Mouse (Mus musculus): Measurements from ENCODE around the gene Plpp3. TPM values are rescaled to one million over a fixed set of nuclear protein-coding genes. Genes with fewer than 3 reads are reported as not detected.

Gene Plpp3
- total and polyA plus RNA-seq, 3 experiments: not detected

DNA sequence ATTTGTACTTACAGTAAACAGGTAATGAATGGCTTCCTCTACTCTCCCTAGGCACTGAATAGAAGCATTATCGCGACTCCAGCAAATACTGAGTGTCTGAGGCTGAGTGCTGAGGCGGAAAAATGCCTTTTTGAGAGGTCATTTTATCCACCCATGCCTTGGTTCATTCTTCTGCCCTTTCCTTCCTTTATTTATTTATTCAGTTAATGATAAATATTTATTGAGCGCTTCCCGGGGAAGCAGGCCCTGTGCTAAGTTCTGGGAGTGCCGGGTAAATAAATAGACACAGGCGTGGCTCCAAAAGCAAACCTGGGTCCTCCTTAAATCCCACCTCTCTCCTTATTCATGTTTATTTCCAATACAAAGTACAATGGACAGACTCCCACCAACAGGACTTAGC lies 27.9 kb upstream of the Plpp3 start:
- TF ChIP-seq ZNF384 (IDR thresholded peaks at IDR 0.05; ENCODE audit: low read depth, low read length) (no peak), CHD1 (IDR thresholded peaks at IDR 0.05; ENCODE audit: low read depth, low read length) (no peak), MAX (IDR thresholded peaks at IDR 0.05; ENCODE audit: low read length) (no peak), SMC3 (IDR thresholded peaks at IDR 0.05; ENCODE audit: low read depth, low read length) (no peak), MYC (IDR thresholded peaks at IDR 0.05; ENCODE audit: low read depth, low read length) (no peak), POLR2AphosphoS2 (IDR thresholded peaks at IDR 0.05; ENCODE audit: low read length) (no peak)
- no peaks in the 10 kb centered on the region for H3K36me3 ChIP-seq (ENCODE audit: control insufficient read depth in 1 of 2, insufficient read depth in 2 of 2, low read length in 2 of 2)
- no peak overlapping the region for H3K4me3 ChIP-seq (ENCODE audit: control insufficient read depth in 1 of 2, insufficient read depth in 1 of 2, low read depth in 2 of 2, low read length in 2 of 2)
- no peaks in the 10 kb centered on the region for H3K79me2 ChIP-seq (ENCODE audit: control insufficient read depth, insufficient read depth, low read length, poor library complexity)
- H3K4me1 ChIP-seq (ENCODE audit: control insufficient read depth in 1 of 2, insufficient read depth in 2 of 2, low read length in 2 of 2): no peaks in the 10 kb centered on the region
- H3K27me3 ChIP-seq (ENCODE audit: control insufficient read depth in 1 of 2, insufficient read depth in 2 of 2, low read length in 2 of 2): no peaks in the 10 kb centered on the region
- H3K27ac ChIP-seq (ENCODE audit: control insufficient read depth, low read depth, low read length): no peak overlapping the region
- no peak overlapping the region for H3K9ac ChIP-seq (ENCODE audit: control insufficient read depth, low read depth, low read length, poor library complexity, severe bottlenecking)
- DNase-seq (ENCODE audit: low read depth, low spot score): no peak
- no peaks in the 10 kb centered on the region for H3K9me3 ChIP-seq (replicated peaks; ENCODE audit: insufficient read depth, low read length)

- no peak for DNase-seq (ENCODE audit: low read depth, low spot score)
- Histone ChIP-seq H3K27ac (ENCODE audit: control insufficient read depth, low read depth, low read length) (no peak overlapping the region), H3K36me3 (ENCODE audit: control insufficient read depth in 1 of 2, insufficient read depth in 2 of 2, low read length in 2 of 2) (no peaks in the 10 kb centered on the region), H3K9me3 (replicated peaks; ENCODE audit: insufficient read depth, low read length) (no peaks in the 10 kb centered on the region), H3K27me3 (ENCODE audit: control insufficient read depth in 1 of 2, insufficient read depth in 2 of 2, low read length in 2 of 2) (no peaks in the 10 kb centered on the region), H3K9ac (ENCODE audit: control insufficient read depth, low read depth, low read length, poor library complexity, severe bottlenecking) (no peak overlapping the region), H3K4me3 (ENCODE audit: control insufficient read depth in 1 of 2, insufficient read depth in 1 of 2, low read depth in 2 of 2, low read length in 2 of 2) (no peak overlapping the region), H3K4me1 (ENCODE audit: control insufficient read depth in 1 of 2, insufficient read depth in 2 of 2, low read length in 2 of 2) (no peaks in the 10 kb centered on the region), H3K79me2 (ENCODE audit: control insufficient read depth, insufficient read depth, low read length, poor library complexity) (no peaks in the 10 kb centered on the region)
- TF ChIP-seq NRF1 (IDR thresholded peaks at IDR 0.05; ENCODE audit: insufficient read depth, low read depth, low read length, poor library complexity, severe bottlenecking) (no peak), ELF1 (IDR thresholded peaks at IDR 0.05; ENCODE audit: low read depth, low read length) (no peak)
These were observed 25.3 kb upstream of the Plpp3 start for GRCm38 (mm10) chr4:105131756-105132314.

- Histone ChIP-seq H3K9me3 (replicated peaks; ENCODE audit: insufficient read depth, low read length) (no peaks in the 10 kb centered on the region), H3K79me2 (ENCODE audit: control insufficient read depth, insufficient read depth, low read length, poor library complexity) (no peaks in the 10 kb centered on the region), H3K27me3 (ENCODE audit: control insufficient read depth in 1 of 2, insufficient read depth in 2 of 2, low read length in 2 of 2) (no peaks in the 10 kb centered on the region), H3K4me1 (ENCODE audit: control insufficient read depth in 1 of 2, insufficient read depth in 2 of 2, low read length in 2 of 2) (no peaks in the 10 kb centered on the region), H3K27ac (ENCODE audit: control insufficient read depth, low read depth, low read length) (no peak overlapping the region), H3K4me3 (ENCODE audit: control insufficient read depth in 1 of 2, insufficient read depth in 1 of 2, low read depth in 2 of 2, low read length in 2 of 2) (no peak overlapping the region), H3K36me3 (ENCODE audit: control insufficient read depth in 1 of 2, insufficient read depth in 2 of 2, low read length in 2 of 2) (no peaks in the 10 kb centered on the region), H3K9ac (ENCODE audit: control insufficient read depth, low read depth, low read length, poor library complexity, severe bottlenecking) (no peak overlapping the region)
- no peak for TF ChIP-seq SMC3 (IDR thresholded peaks at IDR 0.05; ENCODE audit: low read depth, low read length)
- no peak for TF ChIP-seq USF1 (IDR thresholded peaks at IDR 0.05; ENCODE audit: low read depth, low read length)
- no peak for TF ChIP-seq TBP (IDR thresholded peaks at IDR 0.05; ENCODE audit: low read depth, low read length)
- no peak for TF ChIP-seq CHD2 (IDR thresholded peaks at IDR 0.05; ENCODE audit: low read length)
- no peak for TF ChIP-seq POLR2A (IDR thresholded peaks at IDR 0.05; ENCODE audit: control insufficient read depth in 1 of 2, insufficient read depth in 1 of 2, low read depth in 1 of 2, low read length in 2 of 2, poor library complexity in 1 of 2)
- TF ChIP-seq GABPA (IDR thresholded peaks at IDR 0.05; ENCODE audit: low read depth, low read length): no peak
- TF ChIP-seq ETS1 (IDR thresholded peaks at IDR 0.05; ENCODE audit: low read depth, low read length): no peak
- TF ChIP-seq ZKSCAN1 (IDR thresholded peaks at IDR 0.05; ENCODE audit: low read depth, low read length): no peak
- DNase-seq (ENCODE audit: low read depth, low spot score): no peak
These were observed 23.6 kb upstream of the Plpp3 start for GRCm38 (mm10) chr4:105133350-105134050.
